Mouse (Mus musculus): ENCODE results near the gene Shroom2. TPM values are rescaled to one million over a fixed set of nuclear protein-coding genes. Genes with fewer than 3 reads are reported as not detected.
"Not testable (repeated sequence)": the region's sequence is repeated elsewhere in the genome, so short reads cannot be mapped to it uniquely, and the experiment has no call there.

Shroom2 gene
- polyA plus RNA-seq, 1 experiment from 2014 or later: 6.6 TPM

GRCm38 (mm10) chrX:152756293-152756692 lies 13.0 kb downstream of the Shroom2 start:
- no peak overlapping the region for H3K4me2 ChIP-seq
- H3K9ac ChIP-seq (replicated peaks): no peak overlapping the region
- 0 out of 2 replicates have a peak, but pooled peaks cover 3% of the 10 kb centered on the region for H3K27me3 ChIP-seq
- H3K4me1 ChIP-seq (replicated peaks): no peaks in the 10 kb centered on the region
- no peak overlapping the region for H3K27ac ChIP-seq
- H3K36me3 ChIP-seq: no peaks in the 10 kb centered on the region
- H3K9me3 ChIP-seq: no peaks in the 10 kb centered on the region
- ATAC-seq (ENCODE audit: insufficient number of reproducible peaks, insufficient read depth, low FRiP score, low TSS enrichment, low read depth): no peak
- H3K4me3 ChIP-seq (replicated peaks): no peak overlapping the region
- whole genome bisulfite sequencing: 96% methylated on average over 5 of the region's 5 CpGs

- Histone ChIP-seq H3K27me3 (0 out of 2 replicates have a peak, but pooled peaks cover 3% of the 10 kb centered on the region), H3K36me3 (no peaks in the 10 kb centered on the region), H3K4me1 (replicated peaks) (no peaks in the 10 kb centered on the region), H3K4me3 (replicated peaks) (no peak overlapping the region), H3K9ac (replicated peaks) (no peak overlapping the region), H3K9me3 (no peaks in the 10 kb centered on the region), H3K27ac (no peak overlapping the region), H3K4me2 (no peak overlapping the region)
- ATAC-seq (ENCODE audit: insufficient number of reproducible peaks, insufficient read depth, low FRiP score, low TSS enrichment, low read depth): no peak
- WGBS: 92% methylated on average over 1 of the region's 1 CpGs
These were observed 13.4 kb downstream of the Shroom2 start for GRCm38 (mm10) chrX:152755819-152756218.

GRCm38 (mm10) chrX:152745925-152746324 lies 23.3 kb downstream of the Shroom2 start:
- Histone ChIP-seq H3K27ac (no peak overlapping the region), H3K36me3 (no peaks in the 10 kb centered on the region), H3K27me3 (peaks cover 31% of the 10 kb centered on the region), H3K4me3 (replicated peaks) (no peak overlapping the region), H3K9ac (replicated peaks) (no peak overlapping the region), H3K4me2 (no peak overlapping the region), H3K9me3 (no peaks in the 10 kb centered on the region), H3K4me1 (replicated peaks) (no peaks in the 10 kb centered on the region)
- no peak for ATAC-seq (ENCODE audit: insufficient number of reproducible peaks, insufficient read depth, low FRiP score, low TSS enrichment, low read depth)
- 87% methylated on average over 2 of the region's 2 CpGs for WGBS

- Histone ChIP-seq H3K4me2 (no peak overlapping the region), H3K27me3 (peaks cover 46% of the 10 kb centered on the region), H3K36me3 (no peaks in the 10 kb centered on the region), H3K9me3 (no peaks in the 10 kb centered on the region), H3K9ac (replicated peaks) (no peak overlapping the region), H3K27ac (no peak overlapping the region), H3K4me3 (replicated peaks) (no peak overlapping the region), H3K4me1 (replicated peaks) (no peaks in the 10 kb centered on the region)
- no peak for ATAC-seq (ENCODE audit: insufficient number of reproducible peaks, insufficient read depth, low FRiP score, low TSS enrichment, low read depth)
These were observed 25.6 kb downstream of the Shroom2 start for GRCm38 (mm10) chrX:152743642-152744041.

- Histone ChIP-seq H3K27me3 (peaks cover 35% of the 10 kb centered on the region), H3K4me1 (replicated peaks) (no peaks in the 10 kb centered on the region), H3K9me3 (no peaks in the 10 kb centered on the region), H3K4me2 (no peak overlapping the region), H3K4me3 (replicated peaks) (no peak overlapping the region), H3K36me3 (no peaks in the 10 kb centered on the region), H3K9ac (replicated peaks) (no peak overlapping the region), H3K27ac (no peak overlapping the region)
- no peak for ATAC-seq (ENCODE audit: insufficient number of reproducible peaks, insufficient read depth, low FRiP score, low TSS enrichment, low read depth)
- 76% methylated on average over 4 of the region's 4 CpGs for WGBS
These were observed 30.4 kb downstream of the Shroom2 start for GRCm38 (mm10) chrX:152738759-152739368.

- Histone ChIP-seq H3K4me1 (replicated peaks) (no peaks in the 10 kb centered on the region), H3K4me2 (no peak overlapping the region), H3K9ac (replicated peaks) (no peak overlapping the region), H3K27ac (no peak overlapping the region), H3K27me3 (peaks cover 31% of the 10 kb centered on the region), H3K36me3 (no peaks in the 10 kb centered on the region), H3K9me3 (no peaks in the 10 kb centered on the region), H3K4me3 (replicated peaks) (no peak overlapping the region)
- WGBS: 79% methylated on average over 2 of the region's 2 CpGs
- no peak for ATAC-seq (ENCODE audit: insufficient number of reproducible peaks, insufficient read depth, low FRiP score, low TSS enrichment, low read depth)
These were observed 31.1 kb downstream of the Shroom2 start for GRCm38 (mm10) chrX:152738191-152738590.

GRCm38 (mm10) chrX:152735283-152735682 lies 34.0 kb downstream of the Shroom2 start:
- no peak overlapping the region for H3K4me2 ChIP-seq
- H3K9ac ChIP-seq (replicated peaks): no peak overlapping the region
- H3K4me3 ChIP-seq (replicated peaks): no peak overlapping the region
- H3K4me1 ChIP-seq (replicated peaks): no peaks in the 10 kb centered on the region
- no peak overlapping the region for H3K27ac ChIP-seq
- no peaks in the 10 kb centered on the region for H3K36me3 ChIP-seq
- ATAC-seq (ENCODE audit: insufficient number of reproducible peaks, insufficient read depth, low FRiP score, low TSS enrichment, low read depth): no peak
- no peaks in the 10 kb centered on the region for H3K9me3 ChIP-seq
- peaks cover 24% of the 10 kb centered on the region for H3K27me3 ChIP-seq

GRCm38 (mm10) chrX:152716693-152717092 lies 52.6 kb downstream of the Shroom2 start:
- H3K27me3 ChIP-seq: 0 out of 2 replicates have a peak, but pooled peaks cover 3% of the 10 kb centered on the region
- H3K4me2 ChIP-seq: no peak overlapping the region
- no peaks in the 10 kb centered on the region for H3K36me3 ChIP-seq
- H3K4me3 ChIP-seq (replicated peaks): no peak overlapping the region
- no peaks in the 10 kb centered on the region for H3K9me3 ChIP-seq
- no peak overlapping the region for H3K9ac ChIP-seq (replicated peaks)
- H3K4me1 ChIP-seq (replicated peaks): no peaks in the 10 kb centered on the region
- no peak for ATAC-seq (ENCODE audit: insufficient number of reproducible peaks, insufficient read depth, low FRiP score, low TSS enrichment, low read depth)
- H3K27ac ChIP-seq: no peak overlapping the region

GRCm38 (mm10) chrX:152710715-152711114 lies 58.5 kb downstream of the Shroom2 start:
- not testable (repeated sequence) for H3K9ac ChIP-seq (replicated peaks); H3K9me3 ChIP-seq; H3K4me3 ChIP-seq (replicated peaks); H3K4me2 ChIP-seq; H3K4me1 ChIP-seq (replicated peaks); H3K27ac ChIP-seq; H3K36me3 ChIP-seq; ATAC-seq (ENCODE audit: insufficient number of reproducible peaks, insufficient read depth, low FRiP score, low TSS enrichment, low read depth)
- peaks cover 19% of the 10 kb centered on the region for H3K27me3 ChIP-seq
- 48% methylated on average over 2 of the region's 2 CpGs for WGBS

GRCm38 (mm10) chrX:152708359-152708758 lies 60.9 kb downstream of the Shroom2 start:
- WGBS: 55% methylated on average over 4 of the region's 4 CpGs

GRCm38 (mm10) chrX:152705397-152705796 lies 63.9 kb downstream of the Shroom2 start:
- H3K36me3 ChIP-seq: no peaks in the 10 kb centered on the region
- no peak overlapping the region for H3K4me2 ChIP-seq
- no peak overlapping the region for H3K4me3 ChIP-seq (replicated peaks)
- peaks cover 39% of the 10 kb centered on the region for H3K27me3 ChIP-seq
- no peak for ATAC-seq (ENCODE audit: insufficient number of reproducible peaks, insufficient read depth, low FRiP score, low TSS enrichment, low read depth)
- 33% methylated on average over 3 of the region's 3 CpGs for WGBS
- no peak overlapping the region for H3K9ac ChIP-seq (replicated peaks)
- no peaks in the 10 kb centered on the region for H3K4me1 ChIP-seq (replicated peaks)
- no peak overlapping the region for H3K27ac ChIP-seq
- H3K9me3 ChIP-seq: no peaks in the 10 kb centered on the region

More at GRCm38 (mm10) chrX:152708359-152708758, 60.9 kb downstream of the Shroom2 start:
- Histone ChIP-seq H3K27ac (no peak overlapping the region), H3K9me3 (no peaks in the 10 kb centered on the region), H3K36me3 (no peaks in the 10 kb centered on the region), H3K27me3 (peaks cover 34% of the 10 kb centered on the region), H3K4me2 (no peak overlapping the region), H3K4me3 (replicated peaks) (no peak overlapping the region), H3K4me1 (replicated peaks) (no peaks in the 10 kb centered on the region), H3K9ac (replicated peaks) (no peak overlapping the region)
- no peak for ATAC-seq (ENCODE audit: insufficient number of reproducible peaks, insufficient read depth, low FRiP score, low TSS enrichment, low read depth)

- H3K4me3 ChIP-seq (replicated peaks): no peak overlapping the region
- H3K36me3 ChIP-seq: no peaks in the 10 kb centered on the region
- ATAC-seq (ENCODE audit: insufficient number of reproducible peaks, insufficient read depth, low FRiP score, low TSS enrichment, low read depth): no peak
- no peak overlapping the region for H3K9ac ChIP-seq (replicated peaks)
- no peaks in the 10 kb centered on the region for H3K4me1 ChIP-seq (replicated peaks)
- no peak overlapping the region for H3K27ac ChIP-seq
- peaks cover 41% of the 10 kb centered on the region for H3K27me3 ChIP-seq
- H3K9me3 ChIP-seq: no peaks in the 10 kb centered on the region
- H3K4me2 ChIP-seq: no peak overlapping the region
- WGBS: 78% methylated on average over 1 of the region's 1 CpGs
These were observed 65.6 kb downstream of the Shroom2 start for GRCm38 (mm10) chrX:152703624-152704023.
